Mouse (Mus musculus): ENCODE results near the gene Vav1. TPM values are rescaled to one million over a fixed set of nuclear protein-coding genes. Genes with fewer than 3 reads are reported as not detected.

Vav1 gene
- polyA plus RNA-seq, 1 experiment, result 12.3 TPM

GRCm38 (mm10) chr17:57250461-57251160 is 28.3 kb upstream of the Vav1 start:
- WGBS, result 7% methylated on average over 33 of the region's 33 CpGs
- peak; percentile 66 for DNase-seq
- TF ChIP-seq POLR2A (IDR thresholded peaks at IDR 0.05; ENCODE audit: borderline replicate concordance, extremely low read depth, low read depth, low read length) (peak; percentile 15; the same call in 1 of the 2 replicates), CTCF (IDR thresholded peaks at IDR 0.05; ENCODE audit: insufficient read depth, low read length) (no peak)
- H3K4me3 ChIP-seq (replicated peaks; ENCODE audit: extremely low read depth, low read depth, low read length), result peak overlapping the region; percentile 94
- H3K4me1 ChIP-seq (ENCODE audit: control insufficient read depth, insufficient read depth, low read length), result peaks cover 8% of the 10 kb centered on the region

- H3K4me1 ChIP-seq (ENCODE audit: control insufficient read depth, insufficient read depth, low read length), result peaks cover 8% of the 10 kb centered on the region
- TF ChIP-seq CTCF (IDR thresholded peaks at IDR 0.05; ENCODE audit: insufficient read depth, low read length) (no peak), POLR2A (IDR thresholded peaks at IDR 0.05; ENCODE audit: borderline replicate concordance, extremely low read depth, low read depth, low read length) (no peak)
- no peak overlapping the region for H3K4me3 ChIP-seq (replicated peaks; ENCODE audit: extremely low read depth, low read depth, low read length)
- DNase-seq, result no peak
- WGBS, result 98% methylated on average over 3 of the region's 3 CpGs
These were observed 27.5 kb upstream of the Vav1 start for GRCm38 (mm10) chr17:57251431-57251830.

- WGBS, result 56% methylated on average over 6 of the region's 6 CpGs
- Histone ChIP-seq H3K4me1 (ENCODE audit: control insufficient read depth, insufficient read depth, low read length) (peaks cover 4% of the 10 kb centered on the region), H3K4me3 (replicated peaks; ENCODE audit: extremely low read depth, low read depth, low read length) (no peak overlapping the region)
- DNase-seq, result no peak
- no peak for TF ChIP-seq POLR2A (IDR thresholded peaks at IDR 0.05; ENCODE audit: borderline replicate concordance, extremely low read depth, low read depth, low read length)
- TF ChIP-seq CTCF (IDR thresholded peaks at IDR 0.05; ENCODE audit: insufficient read depth, low read length), result no peak
These were observed 25.6 kb upstream of the Vav1 start for GRCm38 (mm10) chr17:57253306-57253705.

DNA sequence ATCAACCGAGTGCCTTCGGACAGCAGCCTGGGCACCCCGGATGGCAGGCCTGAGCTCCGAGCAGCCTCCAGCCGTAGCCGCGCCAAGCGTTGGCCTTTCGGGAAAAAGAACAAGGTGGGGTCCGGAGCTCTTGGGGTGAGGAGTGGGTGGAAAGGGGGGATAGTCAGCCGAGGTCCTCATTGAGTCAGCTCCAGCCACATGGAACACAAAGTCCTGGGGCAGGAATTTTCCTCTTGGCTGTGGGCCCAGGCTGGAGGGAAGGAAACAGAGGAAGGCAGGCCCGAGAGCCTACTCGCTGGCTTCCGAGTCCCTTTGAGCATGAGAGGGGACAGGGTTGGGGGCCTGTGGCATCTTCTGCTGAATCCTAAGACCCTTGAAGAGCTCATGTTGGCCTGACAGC is 23.5 kb upstream of the Vav1 start:
- Histone ChIP-seq H3K4me1 (ENCODE audit: control insufficient read depth, insufficient read depth, low read length) (no peaks in the 10 kb centered on the region), H3K4me3 (replicated peaks; ENCODE audit: extremely low read depth, low read depth, low read length) (no peak overlapping the region)
- no peak for DNase-seq
- TF ChIP-seq CTCF (IDR thresholded peaks at IDR 0.05; ENCODE audit: insufficient read depth, low read length), result no peak
- no peak for TF ChIP-seq POLR2A (IDR thresholded peaks at IDR 0.05; ENCODE audit: borderline replicate concordance, extremely low read depth, low read depth, low read length)
- WGBS, result 69% methylated on average over 14 of the region's 14 CpGs

DNA sequence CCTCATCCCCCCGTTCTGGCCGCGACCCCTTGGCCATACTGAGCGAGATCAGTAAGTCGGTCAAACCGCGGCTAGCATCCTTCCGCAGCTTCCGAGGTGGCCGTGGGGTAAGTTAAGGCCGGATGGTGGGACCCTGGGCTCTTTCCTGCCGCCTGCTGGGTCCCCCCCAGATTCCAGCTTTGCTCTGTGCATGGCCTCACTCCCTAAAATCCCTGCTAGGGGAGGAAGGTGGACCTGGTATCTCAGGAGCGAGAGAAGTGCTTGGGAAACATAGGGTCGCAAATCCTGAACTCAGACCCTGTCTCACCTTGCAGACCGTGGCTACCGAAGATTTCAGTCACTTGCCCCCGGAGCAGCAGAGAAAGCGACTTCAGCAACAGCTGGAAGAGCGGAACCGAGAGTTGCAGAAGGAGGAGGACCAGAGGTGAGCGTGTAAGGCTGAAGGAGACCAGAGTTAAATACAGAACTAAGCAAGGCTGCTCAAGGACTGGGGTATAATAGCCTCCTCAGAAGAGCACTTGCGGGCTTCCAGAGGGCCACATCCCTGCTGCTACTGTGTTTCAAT is 21.9 kb upstream of the Vav1 start:
- WGBS, result 94% methylated on average over 22 of the region's 22 CpGs
- TF ChIP-seq CTCF (IDR thresholded peaks at IDR 0.05; ENCODE audit: insufficient read depth, low read length) (no peak), POLR2A (IDR thresholded peaks at IDR 0.05; ENCODE audit: borderline replicate concordance, extremely low read depth, low read depth, low read length) (no peak)
- DNase-seq, result no peak
- Histone ChIP-seq H3K4me1 (ENCODE audit: control insufficient read depth, insufficient read depth, low read length) (no peaks in the 10 kb centered on the region), H3K4me3 (replicated peaks; ENCODE audit: extremely low read depth, low read depth, low read length) (no peak overlapping the region)

DNA sequence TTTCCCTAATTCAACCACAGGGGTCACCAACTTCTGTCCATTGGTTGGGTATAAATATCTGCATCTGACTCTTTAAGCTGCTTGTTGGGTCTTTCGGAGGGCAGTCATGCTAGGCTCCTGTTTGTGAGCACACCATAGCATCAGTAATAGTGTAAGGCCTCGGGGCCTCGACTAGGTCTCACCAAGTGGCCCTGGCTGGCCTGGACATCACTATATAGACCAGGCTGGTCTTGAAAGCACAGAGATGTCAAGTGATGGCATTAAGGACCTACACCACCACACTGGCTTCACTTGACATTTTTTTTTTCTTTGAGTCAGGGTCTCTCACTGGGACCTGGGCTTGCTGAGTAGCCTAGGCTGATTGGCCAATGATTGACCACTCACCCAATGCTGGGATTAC is 20.7 kb upstream of the Vav1 start:
- TF ChIP-seq CTCF (IDR thresholded peaks at IDR 0.05; ENCODE audit: insufficient read depth, low read length) (no peak), POLR2A (IDR thresholded peaks at IDR 0.05; ENCODE audit: borderline replicate concordance, extremely low read depth, low read depth, low read length) (no peak)
- Histone ChIP-seq H3K4me3 (replicated peaks; ENCODE audit: extremely low read depth, low read depth, low read length) (no peak overlapping the region), H3K4me1 (ENCODE audit: control insufficient read depth, insufficient read depth, low read length) (no peaks in the 10 kb centered on the region)
- WGBS, result 97% methylated on average over 3 of the region's 3 CpGs
- DNase-seq, result no peak

DNA sequence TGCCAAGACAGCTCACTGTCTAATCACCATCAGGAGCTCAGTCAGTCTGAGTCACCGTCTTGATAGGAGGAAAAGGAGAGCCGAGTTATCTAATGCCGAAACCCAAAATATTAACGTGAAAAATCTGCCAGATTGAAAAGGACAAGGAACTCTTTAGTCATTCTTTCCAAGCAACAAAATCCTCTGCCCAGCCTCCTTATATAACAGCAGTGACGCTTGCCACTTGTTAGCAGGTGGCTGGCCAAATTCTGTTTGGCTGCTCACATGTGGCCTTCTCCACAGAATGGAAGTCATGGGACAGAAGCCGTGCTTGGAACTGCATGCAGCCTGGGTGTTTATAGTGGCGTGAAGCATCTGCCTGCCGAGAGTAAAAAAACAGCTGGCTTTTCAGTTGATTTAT is 19.2 kb upstream of the Vav1 start:
- TF ChIP-seq POLR2A (IDR thresholded peaks at IDR 0.05; ENCODE audit: borderline replicate concordance, extremely low read depth, low read depth, low read length) (no peak), CTCF (IDR thresholded peaks at IDR 0.05; ENCODE audit: insufficient read depth, low read length) (no peak)
- Histone ChIP-seq H3K4me3 (replicated peaks; ENCODE audit: extremely low read depth, low read depth, low read length) (no peak overlapping the region), H3K4me1 (ENCODE audit: control insufficient read depth, insufficient read depth, low read length) (no peaks in the 10 kb centered on the region)
- DNase-seq, result no peak
- 73% methylated on average over 8 of the region's 8 CpGs for WGBS

- WGBS, result 86% methylated on average over 9 of the region's 9 CpGs
- TF ChIP-seq CTCF (IDR thresholded peaks at IDR 0.05; ENCODE audit: insufficient read depth, low read length) (no peak), POLR2A (IDR thresholded peaks at IDR 0.05; ENCODE audit: borderline replicate concordance, extremely low read depth, low read depth, low read length) (no peak)
- DNase-seq, result no peak
- Histone ChIP-seq H3K4me3 (replicated peaks; ENCODE audit: extremely low read depth, low read depth, low read length) (no peak overlapping the region), H3K4me1 (ENCODE audit: control insufficient read depth, insufficient read depth, low read length) (no peaks in the 10 kb centered on the region; the same call in 1 of the 2 replicates)
These were observed 18.5 kb upstream of the Vav1 start for GRCm38 (mm10) chr17:57260351-57260750.

- WGBS, result 91% methylated on average over 4 of the region's 4 CpGs
- H3K4me1 ChIP-seq (ENCODE audit: control insufficient read depth, insufficient read depth, low read length), result peaks cover 3% of the 10 kb centered on the region; the same call in 1 of the 2 replicates
These were observed 17.6 kb upstream of the Vav1 start for GRCm38 (mm10) chr17:57261286-57261685.

DNA sequence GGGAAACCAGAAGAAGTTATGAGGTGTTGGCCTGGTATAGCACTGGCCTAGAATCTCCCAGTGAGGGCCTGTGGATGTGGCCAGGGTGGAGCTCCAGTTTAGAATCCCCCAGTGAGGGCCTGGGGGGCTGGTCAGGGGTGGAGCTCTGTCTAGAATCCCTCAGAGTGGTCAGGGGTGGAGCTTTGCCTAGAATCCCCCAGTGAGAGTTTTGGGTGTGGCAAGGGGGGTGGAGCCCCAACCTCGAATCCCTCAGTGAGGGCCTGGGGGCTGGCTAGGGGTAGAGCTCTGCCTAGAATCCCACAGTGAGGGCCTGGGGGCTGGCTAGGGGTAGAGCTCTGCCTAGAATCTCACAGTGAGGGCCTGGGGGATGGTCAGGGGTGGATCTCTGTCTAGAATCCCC is 17.1 kb upstream of the Vav1 start:
- H3K4me3 ChIP-seq (replicated peaks; ENCODE audit: extremely low read depth, low read depth, low read length), result no peak overlapping the region
- peaks cover 3% of the 10 kb centered on the region; the same call in 1 of the 2 replicates for H3K4me1 ChIP-seq (ENCODE audit: control insufficient read depth, insufficient read depth, low read length)
- no peak for TF ChIP-seq POLR2A (IDR thresholded peaks at IDR 0.05; ENCODE audit: borderline replicate concordance, extremely low read depth, low read depth, low read length)
- no peak for TF ChIP-seq CTCF (IDR thresholded peaks at IDR 0.05; ENCODE audit: insufficient read depth, low read length)
- DNase-seq, result no peak
- 30% methylated on average over 1 of the region's 1 CpGs for WGBS

More at GRCm38 (mm10) chr17:57261286-57261685, 17.6 kb upstream of the Vav1 start:
- DNase-seq, result no peak
- no peak for TF ChIP-seq POLR2A (IDR thresholded peaks at IDR 0.05; ENCODE audit: borderline replicate concordance, extremely low read depth, low read depth, low read length)
- no peak for TF ChIP-seq CTCF (IDR thresholded peaks at IDR 0.05; ENCODE audit: insufficient read depth, low read length)
- H3K4me3 ChIP-seq (replicated peaks; ENCODE audit: extremely low read depth, low read depth, low read length), result no peak overlapping the region
